Mouse (Mus musculus) heart, adult 2 months (tissue): ENCODE results near the gene Gm47995. TPM values are rescaled to one million over a fixed set of nuclear protein-coding genes. Genes with fewer than 3 reads are reported as not detected.
"Not testable (repeated sequence)": the region's sequence is repeated elsewhere in the genome, so short reads cannot be mapped to it uniquely, and the experiment has no call there.

Source experiments
- DNase-seq, 2 experiments: peaks; one replicate each; pipeline ENCODE4 v3.0.0; 2021
- H3K27ac ChIP-seq: fragments of 200-600 bp; 2 replicates; pipeline ENCODE4 v1.8.1; 2022
- H3K27me3 ChIP-seq: fragments of 200-500 bp; 2 replicates; pipeline ENCODE4 v1.6.1; 2012; ENCODE audit warnings: mild to moderate bottlenecking, low read length, inconsistent platforms, mixed read lengths; ENCODE audit not compliant: control insufficient read depth, insufficient read depth
- H3K36me3 ChIP-seq: fragments of 200-500 bp; 2 replicates; pipeline ENCODE4 v1.6.1; 2012; ENCODE audit warnings: low read length, inconsistent platforms; ENCODE audit not compliant: control insufficient read depth, insufficient read depth
- H3K4me1 ChIP-seq: fragments of 200-500 bp; 2 replicates; pipeline ENCODE4 v1.6.1; 2011; ENCODE audit warnings: low read length; ENCODE audit not compliant: control insufficient read depth, insufficient read depth
- H3K4me3 ChIP-seq: fragments of 200-600 bp; 2 replicates; pipeline ENCODE4 v1.8.1; 2022
- H3K79me2 ChIP-seq: fragments of 200-500 bp; replicated peaks from 2 replicates; pipeline ENCODE4 v1.6.1; 2012; ENCODE audit warnings: mild to moderate bottlenecking, inconsistent platforms, low read length, moderate library complexity, mixed read lengths; ENCODE audit not compliant: control insufficient read depth, insufficient read depth
- H3K9ac ChIP-seq: fragments of 200-500 bp; 2 replicates; pipeline ENCODE4 v1.6.1; 2012; ENCODE audit warnings: low read depth, mild to moderate bottlenecking, control low read depth, inconsistent platforms, low read length, mixed read lengths
- CTCF ChIP-seq: fragments of 200-600 bp; IDR thresholded peaks from 2 replicates; pipeline ENCODE4 v1.8.1; 2022; ENCODE audit warnings: antibody characterized with exemption, mild to moderate bottlenecking, moderate library complexity
- EP300 ChIP-seq: fragments of 200-500 bp; IDR thresholded peaks from 2 replicates; pipeline ENCODE4 v1.6.1; 2011; ENCODE audit warnings: low read depth, low read length, control low read depth; ENCODE audit not compliant: insufficient read depth
- POLR2A ChIP-seq: fragments of 200-500 bp; IDR thresholded peaks from 2 replicates; pipeline ENCODE4 v1.6.1; 2011; ENCODE audit warnings: mild to moderate bottlenecking, low read depth, low read length, control low read depth; ENCODE audit not compliant: insufficient read depth
- WGBS: fragments of 180-500 bp; shearing (Covaris S2); methylation state at CpG from one replicate; pipeline ENCODE4 v1.1.7; 2018; 5-methylcytosine and 5-hydroxymethylcytosine counted together
- intact Hi-C: fragments of 180-260 bp; cut with DNase I; formaldehyde crosslinking; loops from one replicate; pipeline ENCODE4 v1.15.1; 2025
- polyA plus RNA-seq: library from polyadenylated mRNA; depleted of rRNA; stranded (reverse); fragments of >200 nt; gene quantifications from 2 replicates; pipeline ENCODE4 v1.2.3, GENCODE M21; 2012
- total RNA-seq, 2 experiments: library from RNA; stranded (reverse); gene quantifications; 2 replicates each; pipeline ENCODE4 v1.2.3; 2021

Gene Gm47995
- total and polyA plus RNA-seq, 3 experiments = not detected

DNA sequence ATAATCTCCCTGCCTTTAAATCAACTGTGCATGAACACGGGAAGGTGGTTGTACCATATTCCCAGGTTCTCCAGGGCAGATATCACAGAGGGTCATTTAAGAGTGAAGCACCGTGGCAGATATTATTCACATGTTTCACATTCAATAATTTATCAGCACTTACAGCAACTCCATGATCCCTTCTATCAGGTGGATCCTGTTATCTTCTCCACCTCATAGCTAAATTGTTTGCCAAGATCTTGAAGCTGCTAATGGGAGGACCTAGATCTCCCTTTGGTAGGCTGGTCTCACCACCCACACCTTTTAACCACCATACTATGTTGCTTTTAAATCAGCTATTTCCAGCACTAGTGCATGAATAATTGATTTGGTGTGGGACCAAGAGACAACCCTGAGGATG is 18.1 kb upstream of the Gm47995 start:
- no peaks in the 10 kb centered on the region for H3K4me1 ChIP-seq
- H3K9ac ChIP-seq = no peak overlapping the region
- intact Hi-C loops = no loop called here
- no peaks in the 10 kb centered on the region for H3K79me2 ChIP-seq
- WGBS = 74% methylated on average over 2 of the region's 2 CpGs
- DNase-seq = no peak
- TF ChIP-seq CTCF = no peak
- no peak for TF ChIP-seq POLR2A
- TF ChIP-seq EP300 = no peak
- no peaks in the 10 kb centered on the region for H3K27me3 ChIP-seq
- no peak overlapping the region for H3K27ac ChIP-seq
- no peaks in the 10 kb centered on the region for H3K36me3 ChIP-seq
- H3K4me3 ChIP-seq = no peak overlapping the region

DNA sequence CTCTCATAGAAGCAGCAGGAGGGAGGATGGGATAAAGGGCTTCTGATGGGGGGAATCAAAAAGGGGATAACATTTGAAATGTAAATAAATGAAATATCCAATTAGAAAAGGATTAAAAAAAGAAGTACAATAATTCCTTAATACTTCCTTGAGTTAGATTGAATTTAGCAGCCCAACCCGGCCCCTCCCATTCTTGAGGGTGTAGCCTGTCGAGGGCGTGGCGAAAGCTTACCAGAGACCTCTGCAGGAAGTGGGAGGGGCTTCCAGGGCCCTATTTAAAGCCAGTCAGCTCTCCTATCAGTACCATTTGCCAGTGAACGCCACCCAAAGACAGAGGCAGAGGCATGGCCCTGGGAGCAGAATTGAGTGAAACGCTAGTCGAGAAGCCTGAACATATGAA is 16.0 kb upstream of the Gm47995 start, which contains the start of gene Gm47985:
TSS of gene Gm47985 (plus strand) at position 272 of the 400 bp plus-strand sequence.
- H3K4me3 ChIP-seq, H3K27ac ChIP-seq, DNase-seq, H3K4me1 ChIP-seq, H3K27me3 ChIP-seq, H3K9ac ChIP-seq, intact Hi-C loops, H3K79me2 ChIP-seq, H3K36me3 ChIP-seq: not testable (repeated sequence)
- WGBS = 88% methylated on average over 1 of the region's 7 CpGs

DNA sequence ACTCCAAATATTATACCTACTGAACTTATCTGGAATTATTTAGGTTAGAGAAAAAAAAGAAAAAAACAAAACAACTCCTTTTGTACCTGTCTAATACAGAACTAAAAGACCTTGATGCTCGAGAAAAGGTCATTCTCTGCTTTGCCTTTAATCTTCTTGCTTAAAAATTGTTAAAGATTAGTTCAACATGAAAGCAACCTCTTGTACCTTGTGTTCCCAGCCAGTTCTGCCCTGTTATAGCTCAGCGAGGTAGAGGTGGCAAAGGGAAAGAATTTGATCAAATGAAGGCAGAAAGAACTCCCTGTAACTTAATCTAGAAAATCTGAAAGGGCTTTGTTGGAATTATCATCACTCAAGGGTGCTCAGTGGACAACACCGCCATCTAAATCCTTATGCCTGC is 12.1 kb upstream of the Gm47995 start:
- intact Hi-C loops, H3K4me1 ChIP-seq: not testable (repeated sequence)

DNA sequence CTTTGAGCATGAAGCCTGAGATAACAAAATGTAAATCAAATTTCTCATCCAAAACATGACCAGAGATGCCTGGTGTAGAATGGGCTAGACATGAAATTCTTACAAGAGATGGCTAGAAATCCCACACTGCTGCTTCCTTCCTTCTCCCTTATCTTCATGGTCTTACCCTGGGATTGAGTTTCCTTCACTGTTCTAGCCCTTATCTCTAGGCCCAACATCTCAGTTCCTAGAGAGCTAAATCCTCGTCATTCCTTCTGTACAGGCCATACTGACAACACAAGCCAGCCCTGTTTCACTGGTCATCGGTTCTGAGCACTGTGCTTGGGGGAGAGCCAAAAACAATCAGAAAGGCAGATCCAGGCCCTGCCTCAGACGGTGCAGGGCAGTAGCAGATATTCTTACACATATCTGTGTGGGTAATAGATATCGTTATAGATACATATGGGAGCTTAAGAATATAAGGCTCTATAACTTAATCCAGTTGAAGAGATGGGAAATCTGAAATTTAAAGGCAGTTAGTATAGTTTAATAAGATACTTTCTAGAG is 11.3 kb upstream of the Gm47995 start:
- H3K9ac ChIP-seq, H3K4me3 ChIP-seq, H3K27me3 ChIP-seq, H3K27ac ChIP-seq, H3K79me2 ChIP-seq, H3K4me1 ChIP-seq, intact Hi-C loops, DNase-seq, H3K36me3 ChIP-seq: not testable (repeated sequence)
- WGBS = 67% methylated on average over 4 of the region's 4 CpGs

More for the DNA sequence above, 12.1 kb upstream of the Gm47995 start:
- not testable (repeated sequence) for H3K27me3 ChIP-seq, H3K4me3 ChIP-seq, DNase-seq, H3K79me2 ChIP-seq, H3K36me3 ChIP-seq, H3K9ac ChIP-seq, H3K27ac ChIP-seq
- 84% methylated on average over 3 of the region's 3 CpGs for WGBS

DNA sequence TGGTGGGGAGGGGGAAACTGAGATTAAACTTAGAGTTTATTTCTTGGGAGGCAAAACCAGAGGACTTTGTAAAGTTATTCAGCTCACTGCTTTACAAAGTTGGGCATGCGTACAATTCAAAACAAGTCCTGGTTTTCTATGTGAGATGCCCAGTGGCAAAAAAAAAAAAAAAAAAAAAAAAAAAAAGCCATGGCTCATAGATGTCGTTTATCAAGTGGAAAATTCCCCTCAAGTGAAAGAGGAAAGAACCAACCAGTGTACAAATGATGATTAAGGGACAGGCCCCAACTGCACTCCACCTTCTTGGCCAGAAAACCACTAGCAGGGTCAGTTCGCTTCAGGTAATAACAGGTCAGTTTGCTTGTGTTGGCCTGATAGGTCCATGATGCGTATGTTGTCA is 9.8 kb upstream of the Gm47995 start:
- WGBS = 81% methylated on average over 4 of the region's 4 CpGs
- DNase-seq = no peak
- Histone ChIP-seq H3K27me3 (no peaks in the 10 kb centered on the region), H3K79me2 (no peaks in the 10 kb centered on the region), H3K9ac (no peak overlapping the region), H3K36me3 (no peaks in the 10 kb centered on the region), H3K4me1 (no peaks in the 10 kb centered on the region), H3K4me3 (no peak overlapping the region), H3K27ac (no peak overlapping the region)
- TF ChIP-seq POLR2A (no peak), EP300 (no peak), CTCF (no peak)
- intact Hi-C loops = no loop called here

DNA sequence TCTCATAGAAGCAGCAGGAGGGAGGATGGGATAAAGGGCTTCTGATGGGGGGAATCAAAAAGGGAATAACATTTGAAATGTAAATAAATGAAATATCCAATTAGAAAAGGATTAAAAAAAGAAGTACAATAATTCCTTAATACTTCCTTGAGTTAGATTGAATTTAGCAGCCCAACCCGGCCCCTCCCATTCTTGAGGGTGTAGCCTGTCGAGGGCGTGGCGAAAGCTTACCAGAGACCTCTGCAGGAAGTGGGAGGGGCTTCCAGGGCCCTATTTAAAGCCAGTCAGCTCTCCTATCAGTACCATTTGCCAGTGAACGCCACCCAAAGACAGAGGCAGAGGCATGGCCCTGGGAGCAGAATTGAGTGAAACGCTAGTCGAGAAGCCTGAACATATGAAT is 6.2 kb upstream of the Gm47995 start, which contains the start of gene Gm8947:
TSS of gene Gm8947 (plus strand) at position 302 of the 400 bp plus-strand sequence.
- DNase-seq, intact Hi-C loops: not testable (repeated sequence)
- WGBS = 88% methylated on average over 1 of the region's 7 CpGs

DNA sequence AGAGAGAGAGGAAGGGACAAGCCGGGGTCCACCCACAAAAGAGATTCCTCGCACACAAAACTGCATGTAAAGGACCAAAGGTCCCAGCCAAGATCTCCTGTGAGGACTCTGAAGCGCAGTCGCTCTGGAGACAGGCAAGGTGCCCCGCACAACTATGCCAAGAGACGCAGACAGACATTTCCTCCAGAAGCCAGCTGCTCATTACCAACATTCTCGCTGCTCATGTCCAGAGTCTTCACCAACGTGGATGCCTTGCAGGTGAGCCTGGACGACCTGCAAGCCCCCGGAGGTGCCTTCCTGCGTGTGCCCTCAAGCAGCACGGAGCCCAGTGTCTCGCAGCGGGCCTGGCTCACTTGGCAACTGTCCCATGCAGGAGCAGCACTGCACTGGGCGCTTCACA is 5.5 kb upstream of the Gm47995 start:
- intact Hi-C loops, H3K4me3 ChIP-seq, H3K79me2 ChIP-seq, H3K9ac ChIP-seq, H3K36me3 ChIP-seq, DNase-seq, H3K27me3 ChIP-seq, H3K4me1 ChIP-seq, H3K27ac ChIP-seq: not testable (repeated sequence)
- WGBS = 88% methylated on average over 15 of the region's 15 CpGs

More for the DNA sequence above, 6.2 kb upstream of the Gm47995 start, which contains the start of gene Gm8947:
- H3K27ac ChIP-seq, H3K9ac ChIP-seq, H3K79me2 ChIP-seq, H3K4me1 ChIP-seq, H3K27me3 ChIP-seq, H3K36me3 ChIP-seq, H3K4me3 ChIP-seq: not testable (repeated sequence)

DNA sequence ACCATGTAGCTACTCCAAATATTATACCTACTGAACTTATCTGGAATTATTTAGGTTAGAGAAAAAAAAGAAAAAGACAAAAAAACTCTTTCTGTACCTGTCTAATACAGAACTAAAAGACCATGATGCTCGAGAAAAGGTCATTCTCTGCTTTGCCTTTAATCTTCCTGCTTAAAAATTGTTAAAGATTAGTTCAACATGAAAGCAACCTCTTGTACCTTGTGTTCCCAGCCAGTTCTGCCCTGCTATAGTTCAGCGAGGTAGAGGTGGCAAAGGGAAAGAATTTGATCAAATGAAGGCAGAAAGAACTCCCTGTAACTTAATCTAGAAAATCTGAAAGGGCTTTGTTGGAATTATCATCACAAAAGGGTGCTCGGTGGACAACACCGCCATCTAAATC is 2.3 kb upstream of the Gm47995 start:
- intact Hi-C loops = not testable (repeated sequence)
- 82% methylated on average over 4 of the region's 4 CpGs for WGBS

DNA sequence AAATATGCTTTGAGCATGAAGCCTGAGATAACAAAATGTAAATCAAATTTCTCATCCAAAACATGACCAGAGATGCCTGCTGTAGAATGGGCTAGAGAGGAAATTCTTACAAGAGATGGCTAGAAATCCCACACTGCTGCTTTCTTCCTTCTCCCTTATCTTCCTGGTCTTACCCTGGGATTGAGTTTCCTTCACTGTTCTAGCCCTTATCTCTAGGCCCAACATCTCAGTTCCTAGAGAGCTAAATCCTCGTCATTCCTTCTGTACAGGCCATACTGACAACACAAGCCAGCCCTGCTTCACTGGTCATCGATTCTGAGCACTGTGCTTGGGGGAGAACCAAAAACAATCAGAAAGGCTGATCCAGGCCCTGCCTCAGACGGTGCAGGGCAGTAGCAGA is 1.6 kb upstream of the Gm47995 start:
- H3K4me1 ChIP-seq, H3K4me3 ChIP-seq: not testable (repeated sequence)
- WGBS = 68% methylated on average over 3 of the region's 3 CpGs

More for the DNA sequence above, 2.3 kb upstream of the Gm47995 start:
- H3K9ac ChIP-seq, H3K79me2 ChIP-seq, H3K27me3 ChIP-seq, DNase-seq, H3K4me3 ChIP-seq, H3K36me3 ChIP-seq, H3K27ac ChIP-seq, H3K4me1 ChIP-seq: not testable (repeated sequence)

DNA sequence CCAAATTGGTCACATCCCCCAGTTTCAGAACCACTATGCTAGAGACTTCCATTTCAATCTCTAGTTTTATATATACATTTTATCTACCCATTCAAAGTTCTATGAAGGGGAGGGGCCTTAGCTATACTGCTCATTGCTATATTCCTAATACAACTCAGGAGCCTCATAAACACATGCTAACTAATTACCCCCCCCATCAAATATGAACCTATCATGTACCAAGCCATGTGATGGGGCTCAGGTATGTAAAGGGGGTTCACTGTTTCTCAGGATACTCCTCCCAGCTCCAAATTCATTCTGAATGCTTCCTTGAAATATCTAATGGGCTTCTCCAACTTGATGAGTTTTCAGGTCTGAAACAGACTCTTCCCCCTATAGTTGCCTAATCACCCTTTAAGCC is 2.4 kb downstream of the Gm47995 start:
- H3K27ac ChIP-seq = not testable (repeated sequence)

More for the DNA sequence above, 1.6 kb upstream of the Gm47995 start:
- H3K79me2 ChIP-seq, H3K9ac ChIP-seq, intact Hi-C loops, H3K27me3 ChIP-seq, H3K36me3 ChIP-seq, H3K27ac ChIP-seq, DNase-seq: not testable (repeated sequence)

More for the DNA sequence above, 2.4 kb downstream of the Gm47995 start:
- H3K36me3 ChIP-seq, H3K4me3 ChIP-seq, H3K79me2 ChIP-seq, H3K4me1 ChIP-seq, DNase-seq, intact Hi-C loops, H3K9ac ChIP-seq, H3K27me3 ChIP-seq: not testable (repeated sequence)
